Mouse (Mus musculus) embryonic stem cell, embryonic (primary cell): Measurements from ENCODE around the gene Mast4.

Source experiments
- CTCF ChIA-PET, 4 experiments: fragments of 300-600 bp in 2 of 4; fragments of 350-600 bp in 2 of 4; sonication (Branson Sonifier 250); formaldehyde crosslinking; loops; one replicate each; lab custom pipeline; 2022; ENCODE audit warnings: inconsistent platforms in 2 of 4; lab: Charles Lee
- POLR2A ChIA-PET, 4 experiments: fragments of 300-600 bp in 2 of 4; fragments of 350-600 bp in 2 of 4; sonication (Branson Sonifier 250); formaldehyde crosslinking; loops; one replicate each; lab custom pipeline; 2022; ENCODE audit warnings: antibody characterized with exemption in 4 of 4, inconsistent platforms in 1 of 4; lab: Charles Lee

Mast4 gene

DNA sequence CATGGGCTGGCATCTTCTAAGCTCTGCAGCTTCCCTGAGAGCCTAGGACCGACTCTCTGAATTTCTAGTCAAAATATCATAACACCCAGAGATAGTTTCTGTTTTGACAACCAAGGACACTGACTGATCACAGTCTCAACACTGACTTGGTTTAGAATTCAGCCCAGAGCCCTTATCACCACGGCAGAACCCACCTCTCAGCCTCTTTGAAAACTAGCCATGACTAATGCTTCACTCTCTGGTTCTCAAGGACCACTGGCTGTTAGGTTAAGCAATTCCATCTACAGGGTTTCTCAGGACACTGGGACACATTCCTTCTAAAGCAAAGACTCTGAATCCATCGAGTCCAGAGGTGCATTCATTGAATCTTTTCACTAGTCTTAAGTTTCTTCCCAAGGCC, 79.4 kb downstream of the Mast4 start:
- ChIA-PET CTCF (no interaction called here), POLR2A (no interaction called here)

DNA sequence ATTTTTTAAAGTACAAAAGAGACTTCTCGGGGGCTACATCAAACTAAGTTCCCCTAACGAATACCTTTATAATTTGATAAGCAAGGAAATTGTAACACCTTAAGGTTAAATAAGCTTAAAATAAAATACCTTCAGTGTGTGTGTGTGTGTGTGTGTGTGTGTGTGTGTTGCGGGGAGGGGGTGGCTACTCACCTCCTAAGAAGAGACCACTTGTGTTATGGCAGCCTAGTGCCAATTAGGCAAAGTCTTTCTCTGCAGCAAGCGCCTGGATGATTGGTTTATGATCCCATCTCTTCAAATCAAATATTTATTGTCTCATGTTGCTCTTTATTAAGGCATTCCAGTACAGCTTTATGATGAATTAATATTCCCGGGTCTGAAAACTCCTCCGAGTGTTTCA, 81.2 kb downstream of the Mast4 start:
- ChIA-PET POLR2A (no interaction called here), CTCF (interaction anchor here in 1 of 4 experiments (0.6 kb wide), 1 partner anchor 880 kb away, joined by 5 read pairs; no protein-coding TSS in a partner anchor)

DNA sequence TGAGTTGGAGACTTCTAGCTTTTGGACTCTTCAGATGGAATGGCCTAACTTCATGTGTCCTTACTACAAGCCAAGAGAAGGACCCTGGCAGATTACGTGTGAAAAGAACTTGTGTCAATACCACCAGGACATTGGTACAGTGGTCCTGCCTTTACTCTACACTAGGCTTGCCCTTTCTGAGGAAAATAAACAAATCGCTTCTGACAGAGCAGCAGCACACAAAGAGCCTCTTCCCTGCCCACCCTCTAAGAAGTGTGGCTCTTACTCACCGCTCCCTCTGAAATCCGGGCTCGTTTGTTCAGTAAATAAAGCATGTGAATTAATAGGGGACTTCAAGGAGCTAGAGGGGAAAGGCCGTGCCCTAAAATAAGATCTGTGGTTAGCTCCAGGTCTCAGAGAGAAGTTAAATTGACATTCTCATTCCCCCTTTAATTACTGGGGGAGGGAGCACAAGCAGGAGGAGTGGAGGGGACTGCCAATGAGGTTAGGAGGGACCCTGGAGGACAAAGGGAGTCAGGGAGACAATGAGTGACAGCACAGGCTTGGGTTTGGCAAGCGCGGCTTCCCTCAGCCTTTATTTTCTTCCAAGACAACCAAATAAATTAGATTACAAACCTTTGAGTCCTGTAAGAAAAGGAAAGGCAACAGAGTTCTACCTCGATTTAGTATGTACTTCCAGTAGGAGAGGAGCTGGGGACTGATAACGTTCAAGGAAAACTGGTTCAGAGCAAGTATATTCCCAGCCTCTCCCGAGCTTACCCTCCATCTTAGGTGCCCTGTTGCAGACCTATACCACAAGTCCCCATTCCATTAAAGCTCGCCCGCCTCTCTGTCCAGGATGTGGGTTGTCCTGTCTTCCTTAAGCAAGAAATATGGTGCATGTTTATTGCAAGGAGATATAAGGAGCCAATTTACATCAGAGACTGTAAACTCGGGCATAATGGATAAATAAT, 85.9 kb downstream of the Mast4 start:
- ChIA-PET POLR2A (interaction anchor here in 1 of 4 experiments (1.1 kb wide), 1 partner anchor 23 kb away, joined by 5 read pairs; no protein-coding TSS in a partner anchor), CTCF (interaction anchor here in 1 of 4 experiments (0.6 kb wide), 1 partner anchor 839 kb away, joined by 8 read pairs; no protein-coding TSS in a partner anchor)

DNA sequence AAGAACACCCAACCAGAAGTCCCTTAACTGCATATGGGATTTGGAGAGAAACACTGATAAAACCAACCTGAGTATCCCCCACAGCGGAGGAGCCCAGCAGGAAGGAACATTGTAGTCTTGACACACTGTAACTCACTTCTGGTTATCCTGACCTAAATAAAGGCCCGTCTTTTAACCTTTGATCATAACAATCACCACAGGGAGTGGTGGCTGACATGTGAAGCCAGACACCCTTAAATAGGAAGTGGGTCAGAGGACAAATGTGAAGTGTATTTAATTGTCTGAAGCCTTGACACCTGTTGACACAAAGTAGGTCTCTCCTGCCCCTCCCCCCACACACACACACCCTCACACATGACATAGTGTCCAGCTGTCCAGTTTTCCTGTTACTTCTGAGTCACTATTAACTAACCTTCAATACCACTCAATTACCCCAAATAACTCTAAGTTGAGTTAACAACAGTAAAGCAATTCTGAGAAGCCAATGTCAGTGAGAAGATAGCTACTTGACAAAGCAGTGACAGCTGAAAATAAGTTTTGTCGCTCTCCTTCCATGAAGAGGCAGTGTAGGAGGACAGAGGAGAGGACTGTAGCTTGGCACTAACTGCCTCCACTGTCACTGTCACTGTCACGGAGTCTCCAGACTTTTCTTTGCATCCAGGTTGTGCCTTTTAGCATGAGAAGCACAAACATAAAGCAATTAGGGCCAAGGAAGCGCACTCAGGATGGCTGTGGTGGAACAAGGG, 87.2 kb downstream of the Mast4 start:
- ChIA-PET POLR2A (interaction anchor here in 2 of 4 experiments (0.5 to 1.1 kb wide), 2 partner anchors 21 to 88 kb away, joined by 4 to 5 read pairs; no protein-coding TSS in a partner anchor), CTCF (no interaction called here)

DNA sequence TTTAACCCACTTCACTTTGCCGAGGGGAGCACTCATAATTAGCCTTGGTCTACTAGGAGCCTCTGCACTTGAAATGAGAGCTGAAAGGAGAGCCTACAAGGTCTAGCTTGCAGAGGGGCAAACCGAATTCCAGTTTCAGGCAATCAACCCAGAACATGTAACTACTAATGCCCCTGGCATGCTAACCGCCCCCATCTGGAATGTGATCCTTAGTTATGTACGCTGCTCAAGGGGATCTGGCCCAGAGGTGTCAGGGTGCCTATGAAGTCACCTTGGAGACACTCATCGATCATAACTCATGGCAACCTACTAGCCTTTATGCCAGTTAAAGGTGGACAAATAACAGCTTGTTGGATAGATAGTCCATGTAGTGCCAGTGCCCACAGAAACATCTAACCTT, 88.9 kb downstream of the Mast4 start:
- ChIA-PET POLR2A (no interaction called here), CTCF (no interaction called here)

DNA sequence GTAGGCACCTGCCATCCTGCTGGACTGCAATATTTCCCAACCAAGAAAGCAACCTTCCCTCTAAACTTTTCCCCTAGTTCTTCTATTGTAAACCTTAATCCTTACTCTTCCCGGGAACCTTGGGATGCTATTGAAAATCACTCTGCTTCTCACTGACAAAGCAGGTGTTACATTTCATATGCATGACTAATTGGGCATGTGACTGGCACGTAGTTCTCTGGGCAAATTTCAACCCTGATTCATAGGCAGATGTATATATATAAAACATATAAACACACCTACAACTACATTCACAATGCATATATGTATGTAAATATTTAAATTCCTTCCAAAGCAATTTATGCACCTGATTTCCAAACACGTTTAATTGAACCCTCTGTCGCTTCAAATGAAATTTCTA, 90.2 kb downstream of the Mast4 start:
- ChIA-PET CTCF (no interaction called here), POLR2A (no interaction called here)

DNA sequence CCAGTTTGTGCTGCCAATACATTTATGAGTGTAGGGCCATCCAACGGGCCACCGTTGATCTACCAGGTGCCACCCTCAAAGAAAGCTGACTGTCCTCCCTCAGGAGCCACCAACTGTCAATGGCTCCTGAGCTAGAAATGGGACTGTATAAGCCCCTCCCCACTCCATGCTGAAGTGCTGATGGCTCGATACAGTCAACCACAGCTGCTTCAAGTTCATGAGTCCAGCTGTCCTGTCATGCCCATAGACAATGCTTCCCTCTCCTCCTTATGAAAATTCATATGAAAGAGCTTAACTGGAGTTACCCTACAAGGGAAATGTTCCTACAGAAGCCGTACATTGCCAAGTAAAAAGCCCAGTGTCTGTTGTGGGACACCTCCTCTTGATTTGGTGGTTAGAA, 93.2 kb downstream of the Mast4 start:
- ChIA-PET POLR2A (interaction anchor here in 1 of 4 experiments (0.7 kb wide), 1 partner anchor 22 kb away, joined by 3 read pairs; no protein-coding TSS in a partner anchor), CTCF (interaction anchor here in 1 of 4 experiments (0.7 kb wide), 1 partner anchor 45 kb away, joined by 3 read pairs; no protein-coding TSS in a partner anchor)

DNA sequence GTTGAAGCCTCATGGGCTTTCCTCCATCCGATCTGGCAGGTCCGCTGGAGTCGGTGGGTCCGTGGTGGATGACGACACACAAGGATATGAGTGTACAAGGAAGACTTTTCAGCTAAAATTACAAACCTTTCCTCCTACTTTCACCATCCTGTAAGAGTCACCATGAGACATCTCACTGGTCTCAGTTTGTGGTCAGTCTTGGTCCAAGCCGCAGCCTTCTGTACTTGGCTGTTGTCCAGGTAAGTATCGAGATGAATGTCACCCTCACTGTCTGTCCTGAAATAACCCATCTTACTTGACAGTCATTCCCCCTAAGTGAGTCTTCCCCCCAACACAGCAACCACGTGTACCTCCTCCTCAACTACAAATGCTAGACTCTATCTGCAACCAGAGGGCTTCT, 94.6 kb downstream of the Mast4 start:
- ChIA-PET POLR2A (interaction anchor here in 1 of 4 experiments (0.6 kb wide), 1 partner anchor 29 kb away, joined by 3 read pairs; no protein-coding TSS in a partner anchor), CTCF (no interaction called here)

DNA sequence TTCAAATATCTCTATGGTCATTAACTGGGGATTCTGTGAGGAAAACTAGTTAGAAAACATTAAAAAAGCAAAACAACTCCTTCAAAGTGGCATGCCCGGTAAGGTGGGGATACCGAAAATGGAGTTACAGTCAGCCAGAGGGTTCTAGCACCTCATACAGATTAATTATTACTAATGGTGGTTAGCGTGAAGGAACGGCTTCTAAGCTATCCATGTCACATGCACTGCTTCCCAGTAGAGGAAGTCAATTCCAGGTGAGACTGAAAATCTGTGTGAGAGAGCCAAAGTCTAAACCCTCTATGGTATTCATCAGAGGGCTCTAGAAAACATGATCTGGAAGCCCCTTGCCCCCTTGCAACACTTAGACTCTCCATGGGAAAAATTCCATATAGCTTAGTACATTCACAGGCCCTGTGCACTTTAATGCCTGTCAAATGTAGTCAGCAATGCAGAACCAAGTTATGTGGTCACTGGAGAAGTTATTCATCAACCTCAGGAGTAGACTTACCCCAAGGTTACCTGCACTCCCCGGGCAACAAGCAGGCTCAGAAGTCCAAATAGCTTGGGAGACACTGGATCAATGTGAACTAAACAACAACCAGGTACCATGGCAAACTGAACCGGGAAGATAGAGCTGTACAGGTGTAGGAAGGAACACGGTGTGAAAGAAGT, 96.1 kb downstream of the Mast4 start:
- CTCF ChIA-PET, result no interaction called here
- POLR2A ChIA-PET, result interaction anchor here in 2 of 4 experiments (0.5 to 0.6 kb wide), 4 partner anchors 13 to 1669 kb away, joined by 3 to 4 read pairs (median 3); no protein-coding TSS in a partner anchor

DNA sequence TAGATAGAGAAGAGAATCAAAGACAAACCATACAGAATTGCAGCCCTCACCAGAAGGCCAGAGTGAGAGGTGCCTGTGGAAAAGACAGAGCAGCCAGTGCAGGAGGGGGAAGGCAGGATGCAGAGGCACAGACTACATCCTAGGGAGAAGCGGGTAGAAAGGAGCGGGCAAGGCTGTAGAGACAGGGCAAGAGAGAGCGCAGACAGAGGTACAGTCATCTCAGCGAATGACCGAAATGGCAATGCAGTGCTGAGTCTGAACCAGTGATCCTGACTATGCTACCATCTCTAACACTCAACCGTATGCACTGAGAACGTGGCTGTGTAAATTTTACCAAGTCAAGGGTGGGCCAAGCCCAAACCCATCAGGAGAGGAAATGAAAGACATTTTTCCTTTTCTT, 102.1 kb downstream of the Mast4 start:
- CTCF ChIA-PET, result no interaction called here
- POLR2A ChIA-PET, result no interaction called here

DNA sequence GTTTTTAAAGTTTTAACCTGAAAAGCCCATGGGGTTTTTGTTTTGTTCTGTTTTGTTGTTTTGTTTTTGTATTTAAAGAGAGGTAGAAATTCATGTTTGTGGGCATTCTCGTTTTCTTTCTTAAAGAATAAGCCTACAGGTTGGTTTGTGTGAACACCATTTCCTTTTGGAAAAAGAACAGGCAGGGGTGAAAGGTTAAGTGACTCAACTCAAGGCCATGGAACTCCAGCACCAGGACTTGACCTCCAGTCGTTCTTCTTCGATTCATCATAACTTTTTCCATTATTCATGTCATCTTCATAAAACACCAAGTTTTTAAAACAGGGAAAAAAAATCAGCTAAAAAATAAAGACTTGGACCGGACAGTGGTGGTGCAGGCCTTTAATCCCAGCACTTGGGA, 105.2 kb downstream of the Mast4 start:
- POLR2A ChIA-PET, result no interaction called here
- CTCF ChIA-PET, result no interaction called here

DNA sequence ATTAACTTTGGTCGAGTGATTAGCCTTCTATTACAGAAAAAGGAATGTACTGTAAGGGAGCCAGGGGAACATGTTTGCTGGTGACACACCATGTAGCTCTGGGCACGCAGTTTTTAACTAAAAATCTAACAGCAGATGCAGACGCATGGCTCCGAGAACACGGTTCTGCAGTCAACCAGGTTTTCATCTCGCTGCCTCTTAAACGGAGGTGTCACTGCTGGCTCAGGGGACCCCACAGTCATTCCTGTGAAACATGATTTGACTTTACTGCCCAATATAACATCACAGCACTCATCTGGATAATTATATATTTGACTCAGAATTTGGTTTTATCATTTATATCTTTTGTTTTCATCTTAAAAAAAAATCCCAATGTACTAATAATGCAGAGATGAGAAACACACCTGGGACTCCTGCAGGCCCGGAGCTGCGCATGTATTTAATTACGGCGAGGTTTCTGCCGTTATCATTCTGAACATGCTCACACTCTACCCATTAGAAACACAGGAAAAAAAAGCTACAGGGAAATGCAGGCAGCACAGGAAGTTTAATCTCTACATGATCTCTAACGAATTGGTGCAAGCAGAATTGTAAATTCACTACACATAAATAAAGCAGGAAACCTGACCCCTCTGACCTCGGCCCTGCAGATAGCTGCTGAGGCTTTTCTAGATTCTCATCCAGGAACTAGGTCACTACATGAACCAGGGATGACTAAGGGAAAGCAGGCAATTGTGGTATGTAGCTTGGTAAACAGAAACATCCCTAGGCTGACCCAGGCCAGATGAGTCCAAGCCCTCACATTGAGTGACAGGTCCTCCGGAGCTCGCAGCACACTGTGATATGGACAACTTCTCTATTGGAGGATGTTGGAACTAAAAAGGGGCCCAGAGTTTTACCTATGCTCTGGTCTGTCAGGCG, 108.1 kb downstream of the Mast4 start:
- ChIA-PET POLR2A (interaction anchor here in 2 of 4 experiments (0.8 to 1.7 kb wide), 5 partner anchors 12 to 110 kb away, joined by 3 to 5 read pairs (median 4); no protein-coding TSS in a partner anchor), CTCF (interaction anchor here in 1 of 4 experiments (0.6 kb wide), 1 partner anchor 922 kb away, joined by 3 read pairs; no protein-coding TSS in a partner anchor)

DNA sequence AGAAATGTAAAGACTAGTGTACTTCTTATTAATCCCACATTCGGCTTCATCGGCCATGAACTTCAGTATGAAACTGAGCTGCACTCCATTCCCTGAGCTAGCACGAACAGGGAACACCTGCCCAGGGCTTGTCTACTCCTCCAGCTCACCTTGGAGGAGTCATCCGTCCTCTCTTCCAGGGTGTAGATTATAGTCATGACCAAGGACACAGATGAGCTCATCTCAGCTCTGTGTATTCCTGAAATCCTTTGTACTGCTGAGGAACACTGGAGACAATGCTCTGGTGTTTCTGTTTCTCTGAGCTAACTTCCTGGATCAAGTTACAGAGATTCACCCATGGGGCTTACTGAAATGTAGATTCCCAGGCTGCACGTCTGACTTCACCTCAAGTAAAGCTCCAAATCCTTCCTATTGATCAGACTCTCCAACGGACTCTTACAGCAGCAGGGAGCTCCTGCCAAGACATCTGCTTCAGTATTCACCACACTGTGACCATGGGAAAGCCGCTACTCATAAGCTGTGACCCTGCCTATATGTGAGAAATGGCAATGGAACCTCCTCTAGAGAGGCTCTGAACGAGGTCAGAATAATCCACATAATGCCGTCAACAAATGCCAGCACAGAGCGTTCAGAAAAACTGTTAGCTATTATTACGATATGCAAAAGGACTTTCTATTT, 108.9 kb downstream of the Mast4 start:
- ChIA-PET CTCF (no interaction called here), POLR2A (interaction anchor here in 2 of 4 experiments (0.8 to 1.7 kb wide), 5 partner anchors 13 to 111 kb away, joined by 3 to 5 read pairs (median 4); no protein-coding TSS in a partner anchor)

DNA sequence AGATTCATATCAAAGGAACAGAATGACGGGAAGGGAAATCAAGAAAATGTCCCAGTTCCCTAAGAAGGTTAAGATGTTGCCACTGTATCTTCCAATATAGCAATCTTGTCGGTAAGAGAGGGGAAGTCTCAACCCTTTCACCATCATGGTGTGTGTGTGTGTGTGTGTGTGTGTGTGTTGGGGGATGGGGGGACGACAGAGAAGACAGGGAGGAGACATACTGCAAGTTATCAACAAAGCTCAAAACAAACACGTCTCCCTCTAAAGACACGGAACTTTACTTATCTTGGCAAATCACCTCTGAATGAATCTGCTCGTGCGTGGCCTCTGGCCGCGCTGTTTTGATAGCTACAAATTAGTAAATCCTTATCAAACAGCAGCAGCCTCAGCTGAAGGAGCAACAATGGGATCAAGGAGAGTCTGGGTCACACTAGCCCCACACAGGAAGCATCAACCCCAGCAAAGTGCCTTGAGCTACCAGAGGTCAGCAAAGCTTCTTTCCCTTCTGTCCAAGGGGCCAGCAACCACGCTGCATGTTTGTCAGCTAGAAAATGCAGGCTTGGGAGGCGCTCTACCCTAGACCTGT, 113.7 kb downstream of the Mast4 start:
- ChIA-PET POLR2A (interaction anchor here in 1 of 4 experiments (0.6 kb wide), 1 partner anchor 22 kb away, joined by 3 read pairs; no protein-coding TSS in a partner anchor), CTCF (no interaction called here)

DNA sequence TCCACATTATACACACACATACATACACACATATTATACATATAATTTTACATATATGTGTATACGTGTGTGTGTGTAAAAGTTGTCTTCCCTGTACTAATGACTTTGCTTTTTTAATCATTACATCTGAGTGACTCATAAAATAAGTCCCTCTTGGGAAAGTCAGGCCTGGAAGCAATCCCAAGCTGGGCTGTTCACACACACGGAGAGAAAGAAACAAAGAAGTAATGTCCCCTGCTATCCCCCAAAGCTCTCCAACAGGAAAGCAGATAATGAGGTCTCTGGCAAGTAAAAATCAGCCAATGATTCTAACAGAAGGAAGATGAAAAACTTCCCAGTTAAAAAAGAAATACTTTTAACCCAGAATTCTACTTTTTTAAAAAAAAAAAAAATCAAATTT, 114.3 kb downstream of the Mast4 start:
- ChIA-PET POLR2A (interaction anchor here in 1 of 4 experiments (0.6 kb wide), 1 partner anchor 23 kb away, joined by 3 read pairs; no protein-coding TSS in a partner anchor), CTCF (no interaction called here)

DNA sequence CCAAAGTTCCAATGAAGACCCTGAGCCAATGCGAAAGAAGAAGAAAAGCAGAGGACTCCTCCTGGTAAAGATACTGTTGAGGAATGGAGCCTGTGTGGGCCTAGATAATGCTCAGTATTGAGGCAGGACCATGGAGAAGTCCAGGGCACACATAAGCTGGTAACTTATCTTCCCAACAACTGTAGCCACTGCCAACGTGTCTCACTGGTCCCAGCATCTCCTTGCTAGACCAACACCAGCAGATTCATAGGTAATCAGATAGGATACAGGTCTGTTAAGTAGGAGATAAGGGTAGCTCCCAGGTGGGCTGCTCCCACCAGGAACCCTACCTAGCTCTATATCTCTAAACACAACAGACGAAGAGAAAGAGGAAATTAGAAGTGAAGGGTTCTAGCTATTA, 116.8 kb downstream of the Mast4 start:
- ChIA-PET CTCF (no interaction called here), POLR2A (no interaction called here)

DNA sequence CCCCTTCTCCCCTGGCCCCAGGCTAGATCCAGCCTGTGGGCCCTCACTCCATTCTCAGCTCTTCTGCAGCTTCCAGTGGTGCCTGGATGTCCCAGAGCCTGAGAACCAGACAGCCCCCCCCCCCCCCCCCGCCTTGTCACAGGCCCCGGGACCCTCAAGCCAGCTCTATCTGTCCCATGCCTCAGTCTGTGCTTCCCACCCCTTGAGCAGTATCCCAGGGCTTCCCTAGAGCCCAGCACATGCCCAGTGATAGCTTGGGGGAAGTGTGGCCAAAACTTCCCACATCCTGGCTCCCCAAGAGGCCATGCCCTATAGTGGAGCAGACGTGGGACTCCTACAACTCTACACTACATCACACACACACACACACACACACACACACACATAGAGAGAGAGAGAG, 119.8 kb downstream of the Mast4 start:
- ChIA-PET CTCF (no interaction called here), POLR2A (interaction anchor here in 1 of 4 experiments (0.5 kb wide), 1 partner anchor 84 kb away, joined by 3 read pairs; no protein-coding TSS in a partner anchor)
